Mouse (Mus musculus): ENCODE results near the gene Med24. TPM values are rescaled to one million over a fixed set of nuclear protein-coding genes. Genes with fewer than 3 reads are reported as not detected.
A peak's percentile ranks its signal among the peaks of the same experiment; 100 is the strongest.

The Med24 gene
- total RNA-seq, 2 experiments from 2014 or later = 96.8 to 99.4 TPM

GRCm38 (mm10) chr11:98766346-98766745 is 37.1 kb upstream of the Med24 start:
- DNase-seq = no peak
- intact Hi-C loops (cut with DNase I) = no loop called here

GRCm38 (mm10) chr11:98765421-98766309 is 36.4 kb upstream of the Med24 start:
- peak; percentile 64 for DNase-seq
- intact Hi-C loops (cut with DNase I) = no loop called here

- intact Hi-C loops (cut with DNase I) = no loop called here
- no peak for DNase-seq
Observed at GRCm38 (mm10) chr11:98764746-98765145, 35.5 kb upstream of the Med24 start.

GRCm38 (mm10) chr11:98764091-98764490 is 34.9 kb upstream of the Med24 start:
- no peak for DNase-seq
- intact Hi-C loops (cut with DNase I) = no loop called here

GRCm38 (mm10) chr11:98763502-98763861 is 34.2 kb upstream of the Med24 start:
- no peak for DNase-seq
- intact Hi-C loops (cut with DNase I) = no loop called here

- intact Hi-C loops (cut with DNase I) = no loop called here
- DNase-seq = no peak
Observed at GRCm38 (mm10) chr11:98762756-98763501, 33.7 kb upstream of the Med24 start.

- intact Hi-C loops (cut with DNase I) = no loop called here
- no peak for DNase-seq
Observed at GRCm38 (mm10) chr11:98761939-98762338, 32.7 kb upstream of the Med24 start.

GRCm38 (mm10) chr11:98756711-98757110 is 27.5 kb upstream of the Med24 start:
- DNase-seq = no peak
- intact Hi-C loops (cut with DNase I) = no loop called here

- intact Hi-C loops (cut with DNase I) = no loop called here
- no peak for DNase-seq
Observed at GRCm38 (mm10) chr11:98755726-98756380, 26.6 kb upstream of the Med24 start.

- intact Hi-C loops (cut with DNase I) = no loop called here
- DNase-seq = peak; percentile 85
Observed at GRCm38 (mm10) chr11:98754621-98755181, 25.5 kb upstream of the Med24 start.

GRCm38 (mm10) chr11:98754151-98754620 is 25.0 kb upstream of the Med24 start:
- intact Hi-C loops (cut with DNase I) = no loop called here
- peak; percentile 61 for DNase-seq

- DNase-seq = no peak
- intact Hi-C loops (cut with DNase I) = no loop called here
Observed at GRCm38 (mm10) chr11:98753264-98753663, 24.0 kb upstream of the Med24 start.

- DNase-seq = no peak
- intact Hi-C loops (cut with DNase I) = no loop called here
Observed at GRCm38 (mm10) chr11:98752562-98753140, 23.4 kb upstream of the Med24 start.

- intact Hi-C loops (cut with DNase I) = no loop called here
- DNase-seq = no peak
Observed at GRCm38 (mm10) chr11:98751221-98751782, 22.1 kb upstream of the Med24 start.

- peak; percentile 96 for DNase-seq
- intact Hi-C loops (cut with DNase I) = no loop called here
Observed at GRCm38 (mm10) chr11:98750351-98751201, 21.3 kb upstream of the Med24 start.

- intact Hi-C loops (cut with DNase I) = no loop called here
- DNase-seq = peak; percentile 88
Observed at GRCm38 (mm10) chr11:98749716-98750115, 20.5 kb upstream of the Med24 start.

- intact Hi-C loops (cut with DNase I) = no loop called here
Observed at GRCm38 (mm10) chr11:98748506-98749416, 19.5 kb upstream of the Med24 start.

GRCm38 (mm10) chr11:98747804-98748505 is 18.7 kb upstream of the Med24 start:
- peak; percentile 72 for DNase-seq

More at GRCm38 (mm10) chr11:98748506-98749416, 19.5 kb upstream of the Med24 start:
- DNase-seq = peak; percentile 80

More at GRCm38 (mm10) chr11:98747804-98748505, 18.7 kb upstream of the Med24 start:
- intact Hi-C loops (cut with DNase I) = no loop called here
